Mouse (Mus musculus) heart, embryonic 10.5 days (tissue): ENCODE measurements around the gene Kctd7. TPM values are rescaled to one million over a fixed set of nuclear protein-coding genes. Genes with fewer than 3 reads are reported as not detected.

Experiments used
- DNase-seq: peaks from one replicate; pipeline ENCODE4 v3.0.0-alpha.2; 2017; ENCODE audit warnings: low spot score
- H3K27ac ChIP-seq: fragments of 300-500 bp; sonication (generic); 2 replicates; pipeline ENCODE4 v1.5.1; 2016; ENCODE audit warnings: mild to moderate bottlenecking
- H3K27me3 ChIP-seq: fragments of 300-500 bp; sonication (generic); 2 replicates; pipeline ENCODE4 v1.6.1; 2016; ENCODE audit warnings: mild to moderate bottlenecking; ENCODE audit not compliant: poor library complexity, insufficient read depth, severe bottlenecking
- H3K36me3 ChIP-seq: fragments of 300-500 bp; sonication (generic); 2 replicates; pipeline ENCODE4 v1.6.1; 2016; ENCODE audit warnings: mild to moderate bottlenecking, moderate library complexity
- H3K4me1 ChIP-seq: fragments of 300-500 bp; sonication (generic); 2 replicates; pipeline ENCODE4 v1.6.1; 2016; ENCODE audit warnings: mild to moderate bottlenecking
- H3K4me3 ChIP-seq: fragments of 300-500 bp; sonication (generic); 2 replicates; pipeline ENCODE4 v1.5.1; 2016; ENCODE audit warnings: mild to moderate bottlenecking, moderate library complexity
- H3K9me3 ChIP-seq: fragments of 300-500 bp; sonication (generic); 2 replicates; pipeline ENCODE4 v1.6.1; 2016; ENCODE audit warnings: mild to moderate bottlenecking, moderate library complexity
- WGBS: fragments of 180-500 bp; shearing (Covaris S2); methylation state at CpG from one replicate; pipeline ENCODE4 v1.1.7; 2016; 5-methylcytosine and 5-hydroxymethylcytosine counted together
- polyA plus RNA-seq: library from polyadenylated mRNA; unstranded; fragments of >200 nt; fragmentation: Nextera tagmentation; extraction: Ambion mirVana; gene quantifications from 2 replicates; pipeline ENCODE4 v1.2.1, GENCODE M21; 2016

Gene Kctd7
- polyA plus RNA-seq: 4.4 and 4.8 TPM in 2 replicates

DNA sequence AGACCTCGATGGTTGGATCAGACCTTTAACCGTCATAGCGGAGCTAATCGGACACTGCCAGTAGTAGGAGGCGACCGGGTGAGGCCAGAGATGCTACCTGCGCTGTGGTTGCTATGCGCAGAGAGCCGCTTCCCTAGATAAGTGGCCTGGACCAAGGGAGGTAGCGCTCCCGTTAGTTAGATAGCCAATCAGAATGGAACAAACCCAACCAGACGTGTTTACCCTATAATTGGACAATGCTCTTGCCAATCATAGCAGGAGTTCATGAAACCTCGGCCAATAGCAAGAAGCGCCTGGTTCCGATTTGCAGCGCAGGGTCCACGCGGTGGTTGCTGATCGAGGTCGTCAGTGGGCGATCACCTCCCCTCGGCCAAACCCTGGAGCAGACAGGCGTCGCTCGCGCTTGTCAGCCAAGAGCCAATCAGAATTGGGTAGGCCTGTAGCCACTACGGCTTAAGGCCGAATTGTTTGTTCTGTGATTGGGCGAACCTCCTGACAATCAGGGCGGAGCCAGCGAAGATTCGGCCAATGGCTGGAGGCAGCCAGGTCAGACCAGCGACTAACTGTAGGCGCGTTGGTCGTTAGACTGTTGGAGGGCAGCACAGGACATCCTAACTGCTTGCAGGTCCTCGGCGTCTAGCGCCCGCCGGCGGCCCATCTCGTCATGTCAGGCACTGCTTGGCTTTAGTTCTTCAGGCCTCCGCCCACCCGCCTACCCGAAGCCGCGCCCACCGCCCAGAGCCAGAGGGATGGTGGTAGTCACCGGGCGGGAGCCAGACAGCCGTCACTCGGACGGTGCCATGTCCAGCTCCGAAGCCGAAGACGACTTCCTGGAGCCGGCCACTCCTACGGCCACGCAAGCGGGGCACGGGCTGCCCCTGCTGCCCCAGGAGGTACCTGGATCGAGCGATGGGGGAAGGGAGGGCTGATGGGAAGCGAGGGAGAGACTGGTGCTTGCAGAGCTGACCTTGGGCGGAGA, at the start of gene Kctd7:
TSS of gene Kctd7 (plus strand) at position 528 of the 979 bp plus-strand sequence.
- Histone ChIP-seq H3K4me1 (peaks cover 19% of the 10 kb centered on the region), H3K36me3 (no peaks in the 10 kb centered on the region), H3K27ac (peak within 1 kb of the TSS; percentile 91), H3K27me3 (peaks cover 16% of the 10 kb centered on the region), H3K4me3 (peak within 1 kb of the TSS; percentile 79), H3K9me3 (no peaks in the 10 kb centered on the region)
- under 1% methylated on average over 66 of the region's 66 CpGs for WGBS
- peak; percentile 99 for DNase-seq

DNA sequence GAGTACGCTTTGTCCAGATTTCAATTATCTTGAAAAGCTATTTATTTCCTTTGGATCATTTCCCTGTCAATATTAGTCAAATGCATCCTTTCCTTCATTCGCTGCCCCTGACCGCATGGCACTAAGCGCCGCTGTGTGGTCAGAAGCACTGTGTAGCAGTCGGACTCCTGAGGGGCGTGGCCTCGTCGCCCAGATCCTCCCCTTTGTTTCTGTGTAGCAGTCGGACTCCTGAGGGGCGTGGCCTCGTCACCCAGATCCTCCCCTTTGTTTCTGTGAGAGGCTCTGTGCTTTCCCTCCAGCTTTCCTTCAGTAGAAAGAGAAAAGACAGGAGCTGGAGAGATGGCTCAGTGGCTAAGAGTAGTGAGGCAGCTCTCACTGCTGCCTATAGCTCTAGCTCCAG, 47.9 kb upstream of the Kctd7 start:
- no peaks in the 10 kb centered on the region for H3K27me3 ChIP-seq
- no peak overlapping the region for H3K27ac ChIP-seq
- peak; percentile 82 for DNase-seq
- 57% methylated on average over 12 of the region's 12 CpGs for WGBS
- H3K36me3 ChIP-seq: peaks cover under 1% of the 10 kb centered on the region; the same call in 1 of the 2 replicates
- no peaks in the 10 kb centered on the region for H3K9me3 ChIP-seq
- H3K4me3 ChIP-seq: no peak overlapping the region
- peaks cover 16% of the 10 kb centered on the region for H3K4me1 ChIP-seq

DNA sequence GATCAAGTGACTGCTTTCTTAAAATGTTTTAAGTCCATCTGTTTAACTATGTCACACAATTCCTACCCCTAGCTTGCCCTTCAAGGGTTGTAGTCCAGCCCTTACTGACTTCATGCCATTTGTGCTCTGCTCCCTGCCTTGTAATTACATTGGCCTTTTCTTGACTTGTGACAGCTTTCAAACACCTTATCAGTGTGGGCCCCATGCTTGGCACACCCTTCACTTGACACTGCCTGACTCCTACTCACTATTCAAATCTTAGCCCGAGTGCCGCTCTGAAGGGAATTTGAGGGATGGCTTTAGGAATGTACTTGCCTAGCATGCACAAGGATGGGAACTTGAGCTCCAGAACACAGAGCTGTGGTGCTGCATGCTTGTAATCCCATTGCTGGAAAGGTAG, 46.8 kb upstream of the Kctd7 start:
- Histone ChIP-seq H3K4me3 (no peak overlapping the region), H3K36me3 (peaks cover 11% of the 10 kb centered on the region), H3K9me3 (no peaks in the 10 kb centered on the region), H3K27ac (peak overlapping the region; percentile 29; the same call in 1 of the 2 replicates), H3K4me1 (peaks cover 16% of the 10 kb centered on the region), H3K27me3 (no peaks in the 10 kb centered on the region)
- peak; percentile 82 for DNase-seq
- WGBS: 33% methylated on average over 2 of the region's 2 CpGs

DNA sequence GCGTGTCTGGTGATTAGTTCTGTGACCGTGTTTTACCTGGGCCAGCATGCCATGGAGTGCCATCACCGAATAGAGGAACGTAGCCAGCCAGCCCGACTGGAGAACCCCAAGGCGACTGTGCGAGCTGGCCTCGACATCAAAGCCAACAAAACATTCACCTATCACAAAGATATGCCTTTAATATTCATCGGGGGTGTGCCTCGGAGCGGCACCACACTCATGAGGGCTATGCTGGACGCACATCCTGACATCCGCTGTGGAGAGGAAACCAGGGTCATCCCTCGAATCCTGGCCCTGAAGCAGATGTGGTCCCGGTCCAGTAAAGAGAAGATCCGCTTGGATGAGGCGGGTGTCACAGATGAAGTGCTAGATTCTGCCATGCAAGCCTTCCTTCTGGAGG, 42.9 kb upstream of the Kctd7 start:
- 95% methylated on average over 17 of the region's 17 CpGs for WGBS
- no peaks in the 10 kb centered on the region for H3K9me3 ChIP-seq
- no peak overlapping the region for H3K4me3 ChIP-seq
- no peak for DNase-seq
- peaks cover 15% of the 10 kb centered on the region for H3K4me1 ChIP-seq
- peaks cover 19% of the 10 kb centered on the region for H3K36me3 ChIP-seq
- H3K27ac ChIP-seq: no peak overlapping the region
- no peaks in the 10 kb centered on the region for H3K27me3 ChIP-seq

DNA sequence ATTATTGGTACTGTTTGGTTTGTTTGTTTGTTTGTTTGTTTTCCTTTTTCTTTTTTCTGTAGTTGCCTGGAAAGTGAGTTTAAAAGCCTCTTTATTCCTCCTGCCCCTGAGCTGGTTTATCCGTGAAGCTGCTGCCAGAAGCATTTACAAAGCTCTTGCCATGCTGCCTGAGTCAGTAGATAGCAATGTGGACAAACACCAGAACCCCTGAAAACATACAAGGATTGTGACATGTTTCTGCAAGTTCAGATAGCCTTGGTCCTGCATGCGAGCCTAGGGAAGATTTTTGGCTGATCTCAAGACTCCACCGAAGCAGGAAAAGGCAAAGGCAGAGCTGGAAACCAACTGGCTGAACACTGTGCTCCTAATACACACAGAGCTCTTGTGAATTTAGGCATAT, 35.3 kb upstream of the Kctd7 start:
- H3K27ac ChIP-seq: no peak overlapping the region
- H3K27me3 ChIP-seq: no peaks in the 10 kb centered on the region
- no peak for DNase-seq
- 58% methylated on average over 3 of the region's 3 CpGs for WGBS
- H3K36me3 ChIP-seq: peaks cover 14% of the 10 kb centered on the region
- H3K9me3 ChIP-seq: no peaks in the 10 kb centered on the region
- no peak overlapping the region for H3K4me3 ChIP-seq
- no peaks in the 10 kb centered on the region for H3K4me1 ChIP-seq

DNA sequence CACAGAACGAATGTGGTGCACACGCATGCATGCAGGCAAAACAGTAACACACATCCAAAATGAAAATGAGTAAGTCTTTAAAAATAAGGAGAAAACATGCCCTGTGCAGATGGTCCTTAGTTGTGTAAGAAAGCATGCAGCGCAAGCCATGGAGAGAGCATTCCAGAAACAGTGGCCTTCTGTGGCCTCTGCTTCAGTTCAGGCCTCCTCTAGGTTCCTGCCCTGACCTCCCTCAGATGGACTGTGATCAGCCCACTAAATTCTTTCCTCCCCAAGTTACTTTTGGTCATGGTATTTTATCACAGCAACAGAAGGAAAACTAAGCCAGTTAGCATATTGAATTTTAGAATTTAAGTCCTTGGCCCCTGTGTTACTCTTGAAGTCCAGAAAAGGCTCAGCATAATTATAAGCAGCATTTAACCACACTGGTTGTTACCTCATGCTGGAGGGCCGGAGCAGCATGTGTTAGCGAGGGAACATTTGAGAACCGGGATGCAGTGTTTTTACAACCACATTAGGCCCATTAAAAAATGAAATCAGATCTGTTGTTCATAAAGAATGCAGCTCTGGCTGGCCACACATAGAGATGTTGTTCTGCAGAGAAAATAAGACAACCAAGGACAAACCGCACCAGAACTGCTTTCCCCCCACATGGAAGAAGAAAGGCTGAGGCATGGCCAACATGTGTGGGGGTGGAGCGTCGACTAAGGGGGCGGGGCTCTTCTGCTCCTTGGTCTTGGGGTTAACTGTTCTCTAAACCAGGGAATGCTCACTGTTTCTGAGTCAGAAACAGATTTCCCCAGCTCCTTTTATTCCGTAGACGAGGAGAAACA, 33.8 kb upstream of the Kctd7 start:
- no peak for DNase-seq
- Histone ChIP-seq H3K9me3 (no peaks in the 10 kb centered on the region), H3K4me1 (no peaks in the 10 kb centered on the region), H3K4me3 (no peak overlapping the region), H3K27ac (no peak overlapping the region), H3K27me3 (no peaks in the 10 kb centered on the region), H3K36me3 (peaks cover 13% of the 10 kb centered on the region)
- 83% methylated on average over 12 of the region's 12 CpGs for WGBS

DNA sequence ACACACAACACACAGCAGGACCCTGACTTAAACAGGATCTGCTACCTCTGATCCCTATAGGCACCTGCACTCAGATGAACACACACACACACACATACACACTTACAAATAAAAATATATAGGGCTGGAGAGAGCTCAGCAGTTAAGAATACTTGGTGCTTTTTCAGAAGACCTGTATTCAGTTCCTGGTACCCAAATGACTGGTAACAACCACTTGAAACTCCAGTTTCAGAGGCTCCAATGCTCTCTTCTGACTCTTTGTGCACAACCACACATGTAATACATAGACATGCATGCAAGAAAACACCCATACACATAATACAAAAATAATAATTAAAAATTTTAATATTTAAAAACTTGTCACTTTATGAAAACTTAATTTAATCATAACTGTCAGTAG, 32.0 kb upstream of the Kctd7 start:
- peaks cover 10% of the 10 kb centered on the region for H3K36me3 ChIP-seq
- DNase-seq: no peak
- H3K4me3 ChIP-seq: no peak overlapping the region
- H3K9me3 ChIP-seq: no peaks in the 10 kb centered on the region
- no peaks in the 10 kb centered on the region for H3K4me1 ChIP-seq
- H3K27ac ChIP-seq: no peak overlapping the region
- no peaks in the 10 kb centered on the region for H3K27me3 ChIP-seq

DNA sequence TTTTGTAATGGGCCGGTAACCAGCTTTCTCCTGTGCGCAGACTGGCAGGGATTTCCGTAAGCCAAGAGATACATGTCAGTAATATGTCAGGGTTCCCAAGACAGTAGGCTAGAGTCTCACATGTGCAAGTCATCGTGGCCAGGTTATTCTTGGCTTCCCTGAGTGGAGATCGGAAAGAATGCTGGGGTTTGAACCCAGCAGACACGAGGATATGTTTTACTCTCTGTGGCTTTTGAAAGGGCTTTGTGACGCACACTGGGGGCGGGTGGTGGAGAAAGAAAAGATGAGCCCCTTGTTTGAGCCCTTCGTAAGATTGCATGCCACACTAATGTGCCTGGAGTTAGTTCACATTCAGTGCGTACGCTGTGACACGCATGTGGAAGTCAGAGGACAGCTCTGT, 28.5 kb upstream of the Kctd7 start:
- 81% methylated on average over 12 of the region's 12 CpGs for WGBS
- Histone ChIP-seq H3K4me1 (peaks cover 17% of the 10 kb centered on the region), H3K27me3 (no peaks in the 10 kb centered on the region), H3K36me3 (peaks cover 4% of the 10 kb centered on the region; the same call in 1 of the 2 replicates), H3K9me3 (no peaks in the 10 kb centered on the region), H3K4me3 (no peak overlapping the region), H3K27ac (no peak overlapping the region)
- DNase-seq: no peak

DNA sequence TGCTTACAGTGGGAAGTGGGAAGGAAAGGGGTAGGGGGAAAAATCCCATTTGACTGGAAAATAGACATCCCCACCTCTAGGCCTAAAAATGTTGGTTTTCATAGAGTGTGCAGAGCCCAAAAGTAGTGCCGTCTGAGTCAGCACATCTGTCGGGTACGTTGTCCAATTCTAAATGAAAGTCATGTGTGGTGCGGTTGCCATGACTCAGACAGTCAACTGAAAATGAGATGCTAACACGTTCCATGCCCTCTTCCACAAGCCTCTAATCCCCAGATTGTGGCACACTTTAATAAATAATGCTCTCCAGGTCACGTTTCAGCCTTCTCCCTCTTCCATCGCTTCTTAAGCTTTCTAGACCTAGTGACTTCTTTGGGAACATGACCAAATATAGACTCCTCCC, 27.8 kb upstream of the Kctd7 start:
- 90% methylated on average over 7 of the region's 7 CpGs for WGBS
- Histone ChIP-seq H3K27me3 (no peaks in the 10 kb centered on the region), H3K36me3 (peaks cover 6% of the 10 kb centered on the region; the same call in 1 of the 2 replicates), H3K27ac (no peak overlapping the region), H3K4me3 (no peak overlapping the region), H3K9me3 (no peaks in the 10 kb centered on the region), H3K4me1 (peaks cover 18% of the 10 kb centered on the region)
- DNase-seq: no peak

DNA sequence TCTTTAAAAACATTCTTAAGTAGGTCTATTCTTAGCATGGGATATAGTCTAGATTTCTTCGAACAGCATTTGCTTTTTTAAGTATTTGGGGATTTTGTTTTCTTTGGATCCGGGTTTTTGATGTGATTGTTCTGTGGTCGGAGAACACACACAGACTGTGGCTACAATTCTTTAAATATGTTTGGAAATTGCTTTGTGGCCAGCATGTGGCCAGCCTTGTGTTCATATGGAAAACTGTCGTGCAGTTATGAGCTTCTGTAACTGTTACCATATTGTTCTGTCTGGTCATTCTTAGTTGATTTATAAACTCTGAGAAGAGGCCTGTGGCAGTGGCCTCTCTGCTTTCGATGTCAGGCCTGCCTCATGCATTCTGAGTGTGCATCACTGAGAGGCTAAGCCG, 26.7 kb upstream of the Kctd7 start:
- Histone ChIP-seq H3K4me3 (no peak overlapping the region), H3K36me3 (peaks cover 6% of the 10 kb centered on the region; the same call in 1 of the 2 replicates), H3K9me3 (no peaks in the 10 kb centered on the region), H3K27ac (no peak overlapping the region), H3K4me1 (peaks cover 18% of the 10 kb centered on the region), H3K27me3 (no peaks in the 10 kb centered on the region)
- WGBS: 79% methylated on average over 6 of the region's 6 CpGs
- DNase-seq: no peak

DNA sequence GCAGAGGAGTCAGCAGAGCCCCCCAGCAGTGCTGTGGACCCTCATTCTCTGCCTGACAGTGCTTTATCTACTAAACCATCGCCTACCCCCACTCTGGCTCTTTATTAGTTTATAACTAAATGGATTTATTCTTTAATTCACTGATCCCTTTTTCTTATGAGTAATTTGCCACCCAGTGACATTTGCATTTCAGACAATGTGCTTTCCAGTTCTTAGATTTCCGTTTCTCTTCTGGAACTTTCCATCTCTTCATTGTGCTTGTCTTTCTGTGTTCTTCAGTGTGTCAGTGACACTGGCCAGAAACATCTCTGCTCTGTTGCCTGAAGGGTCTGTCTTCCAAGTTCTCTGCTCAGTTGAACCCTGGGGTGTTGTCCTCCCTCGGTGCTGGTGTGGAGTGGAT, 25.4 kb upstream of the Kctd7 start:
- DNase-seq: no peak
- 54% methylated on average over 3 of the region's 3 CpGs for WGBS
- Histone ChIP-seq H3K4me1 (peaks cover 18% of the 10 kb centered on the region), H3K27ac (no peak overlapping the region), H3K4me3 (no peak overlapping the region), H3K9me3 (no peaks in the 10 kb centered on the region), H3K27me3 (no peaks in the 10 kb centered on the region), H3K36me3 (peaks cover 6% of the 10 kb centered on the region; the same call in 1 of the 2 replicates)

DNA sequence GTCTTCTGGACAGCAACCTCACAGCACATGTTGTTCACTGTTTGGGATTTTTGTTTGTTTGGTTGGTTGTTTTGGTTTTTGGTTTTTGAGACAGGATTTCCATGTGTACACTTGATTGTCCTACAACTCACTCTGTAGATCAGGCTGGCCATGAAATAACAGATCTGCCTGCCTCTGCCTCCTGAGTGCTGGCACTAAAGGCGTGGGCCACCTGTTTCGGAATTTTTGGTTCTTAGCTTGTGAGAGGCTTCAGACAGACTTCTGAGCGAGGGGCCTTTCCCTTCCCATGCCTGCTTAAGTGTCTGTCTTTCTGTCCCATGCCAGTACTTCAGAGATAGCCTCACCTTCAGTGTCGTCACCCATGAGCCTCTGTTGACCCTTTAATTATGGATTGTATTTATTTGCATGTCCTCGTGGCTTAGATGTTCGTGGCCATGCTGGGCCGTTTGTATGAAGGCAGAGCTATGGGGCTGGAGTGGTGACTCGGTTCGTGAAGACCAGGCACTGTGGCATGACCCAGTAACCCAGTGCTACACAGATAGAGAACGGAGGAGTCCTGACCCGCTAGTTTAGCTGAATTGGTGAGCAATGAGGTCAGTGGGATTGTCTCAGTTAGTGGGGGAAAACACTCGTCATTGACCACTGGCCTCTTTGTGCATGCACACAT, 24.5 kb upstream of the Kctd7 start:
- Histone ChIP-seq H3K9me3 (no peaks in the 10 kb centered on the region), H3K27me3 (no peaks in the 10 kb centered on the region), H3K27ac (no peak overlapping the region), H3K4me1 (peaks cover 18% of the 10 kb centered on the region), H3K4me3 (no peak overlapping the region), H3K36me3 (peaks cover 5% of the 10 kb centered on the region; the same call in 1 of the 2 replicates)
- 85% methylated on average over 12 of the region's 12 CpGs for WGBS
- DNase-seq: no peak
